Mouse (Mus musculus): ENCODE results near the gene Hirip3.
A peak's percentile ranks its signal among the peaks of the same experiment; 100 is the strongest.

- TF ChIP-seq CTCF (IDR thresholded peaks at IDR 0.05) (peak; percentile 44; the same call in 1 of the 2 replicates), EP300 (IDR thresholded peaks at IDR 0.05) (no peak)
Measured at GRCm38 (mm10) chr7:126884286-126885164, 22.8 kb downstream of the Hirip3 start, which contains the start of gene Taok2.
